Mouse (Mus musculus) CH12.LX (cell line): ENCODE measurements around the gene Gng2. TPM values are rescaled to one million over a fixed set of nuclear protein-coding genes. Genes with fewer than 3 reads are reported as not detected.
A peak's percentile ranks its signal among the peaks of the same experiment; 100 is the strongest.

Source experiments
- DNase-seq: peaks from one replicate; pipeline ENCODE4 v3.0.0-alpha.2; 2013; ENCODE audit errors: extremely low read depth
- H3K27ac ChIP-seq: 2 replicates; pipeline ENCODE4 v1.5.1; 2012; ENCODE audit warnings: low read depth, mild to moderate bottlenecking, control low read depth, moderate library complexity; ENCODE audit not compliant: insufficient read depth
- H3K27me3 ChIP-seq: replicated peaks from 2 replicates; pipeline ENCODE3; 2012; ENCODE audit warnings: inconsistent platforms
- H3K36me3 ChIP-seq, 2 experiments: replicated peaks in 1 of 2; 2 replicates each; pipeline versions ENCODE3 to v1.6.1; 2012; ENCODE audit warnings: inconsistent platforms in 1 of 2, low read length in 1 of 2, mild to moderate bottlenecking in 1 of 2, mixed read lengths in 1 of 2, moderate library complexity in 1 of 2; ENCODE audit not compliant: control insufficient read depth in 1 of 2, insufficient read depth in 1 of 2
- H3K4me1 ChIP-seq, 2 experiments: 2 replicates each; pipeline ENCODE4 v1.6.1; 2012; ENCODE audit warnings: inconsistent platforms in 1 of 2, moderate library complexity in 1 of 2; ENCODE audit not compliant: insufficient read depth in 2 of 2, control insufficient read depth in 1 of 2
- H3K4me2 ChIP-seq: 2 replicates; pipeline ENCODE4 v1.6.1; 2012; ENCODE audit warnings: low read depth, mild to moderate bottlenecking, control low read depth; ENCODE audit not compliant: poor library complexity, insufficient read depth, severe bottlenecking
- H3K4me3 ChIP-seq, 3 experiments: fragments of 150-350 bp in 1 of 3; sonication (generic) in 1 of 3; replicated peaks in 1 of 3; 2 replicates each; pipeline versions ENCODE3 to v1.5.1; 2011 to 2012; ENCODE audit warnings: low read depth in 2 of 3, low read length in 2 of 3, mild to moderate bottlenecking in 2 of 3, moderate library complexity in 2 of 3, control low read depth in 1 of 3, improper control_type of control experiment in 1 of 3, inconsistent platforms in 1 of 3, mixed read lengths in 1 of 3; ENCODE audit not compliant: poor library complexity in 1 of 3
- H3K79me2 ChIP-seq: replicated peaks from 2 replicates; pipeline ENCODE4 v1.6.1; 2012; ENCODE audit warnings: mild to moderate bottlenecking, moderate library complexity; ENCODE audit not compliant: control insufficient read depth, poor library complexity, insufficient read depth, severe bottlenecking; ENCODE audit errors: extremely low read depth
- H3K9ac ChIP-seq: 2 replicates; pipeline ENCODE4 v1.6.1; 2012; ENCODE audit warnings: low read depth, mild to moderate bottlenecking, control low read depth, moderate library complexity; ENCODE audit not compliant: insufficient read depth
- H3K9me3 ChIP-seq: replicated peaks from 2 replicates; pipeline ENCODE3; 2012; ENCODE audit warnings: low read length, inconsistent platforms, mixed read lengths
- BHLHE40 ChIP-seq: IDR thresholded peaks from 2 replicates; pipeline ENCODE4 v1.6.1; 2011; ENCODE audit warnings: mild to moderate bottlenecking, low read depth, low read length, improper control_type of control experiment
- CHD1 ChIP-seq: IDR thresholded peaks from 2 replicates; pipeline ENCODE4 v1.6.1; 2012; ENCODE audit warnings: low read depth, low read length, improper control_type of control experiment, inconsistent platforms
- CTCF ChIP-seq, 2 experiments: IDR thresholded peaks in 1 of 2; conservative IDR thresholded peaks in 1 of 2; 2 replicates each; pipeline ENCODE4 v1.5.1; 2011 to 2012; ENCODE audit warnings: low read depth in 2 of 2, low read length in 2 of 2, improper control_type of control experiment in 1 of 2, inconsistent platforms in 1 of 2, mild to moderate bottlenecking in 1 of 2, moderate library complexity in 1 of 2
- E2F4 ChIP-seq: IDR thresholded peaks from 2 replicates; pipeline ENCODE4 v1.6.1; 2011; ENCODE audit warnings: low read depth, low read length, improper control_type of control experiment; ENCODE audit not compliant: insufficient replicate concordance
- ETS1 ChIP-seq: conservative IDR thresholded peaks from 2 replicates; pipeline ENCODE4 v1.6.1; 2012; ENCODE audit warnings: low read depth, mild to moderate bottlenecking, inconsistent platforms, low read length, improper control_type of control experiment, moderate library complexity
- GABPA ChIP-seq: IDR thresholded peaks from 2 replicates; pipeline ENCODE4 v1.6.1; 2012; ENCODE audit warnings: low read depth, low read length, improper control_type of control experiment, inconsistent platforms; ENCODE audit not compliant: insufficient replicate concordance
- IRF4 ChIP-seq: IDR thresholded peaks from 2 replicates; pipeline ENCODE4 v1.6.1; 2014; ENCODE audit warnings: low read depth, mild to moderate bottlenecking, inconsistent platforms, low read length, improper control_type of control experiment
- JUND ChIP-seq: conservative IDR thresholded peaks from 2 replicates; pipeline ENCODE4 v1.6.1; 2011; ENCODE audit warnings: low read depth, low read length, improper control_type of control experiment
- MAX ChIP-seq: IDR thresholded peaks from 2 replicates; pipeline ENCODE4 v1.6.1; 2011; ENCODE audit warnings: low read length, improper control_type of control experiment
- MAZ ChIP-seq: IDR thresholded peaks from 2 replicates; pipeline ENCODE4 v1.6.1; 2012; ENCODE audit warnings: low read depth, mild to moderate bottlenecking, inconsistent platforms, low read length, improper control_type of control experiment, moderate library complexity
- MYC ChIP-seq: IDR thresholded peaks from 2 replicates; pipeline ENCODE4 v1.6.1; 2011; ENCODE audit warnings: low read depth, mild to moderate bottlenecking, improper control_type of control experiment, low read length
- NELFE ChIP-seq: IDR thresholded peaks from 2 replicates; pipeline ENCODE4 v1.6.1; 2011; ENCODE audit warnings: low read depth, low read length, improper control_type of control experiment
- POLR2A ChIP-seq: IDR thresholded peaks from 2 replicates; pipeline ENCODE4 v1.6.1; 2011; ENCODE audit warnings: low read depth, mild to moderate bottlenecking, improper control_type of control experiment, low read length
- POLR2AphosphoS2 ChIP-seq: IDR thresholded peaks from 2 replicates; pipeline ENCODE4 v1.6.1; 2011; ENCODE audit warnings: low read depth, low read length, improper control_type of control experiment
- RAD21 ChIP-seq: IDR thresholded peaks from 2 replicates; pipeline ENCODE4 v1.6.1; 2011; ENCODE audit warnings: low read depth, mild to moderate bottlenecking, low read length, improper control_type of control experiment, moderate library complexity
- SMC3 ChIP-seq: IDR thresholded peaks from 2 replicates; pipeline ENCODE4 v1.6.1; 2011; ENCODE audit warnings: low read depth, low read length, improper control_type of control experiment
- TBP ChIP-seq: conservative IDR thresholded peaks from 2 replicates; pipeline ENCODE4 v1.6.1; 2011; ENCODE audit warnings: low read depth, low read length, improper control_type of control experiment
- UBTF ChIP-seq: IDR thresholded peaks from 2 replicates; pipeline ENCODE4 v1.6.1; 2012; ENCODE audit warnings: low read depth, mild to moderate bottlenecking, inconsistent platforms, low read length, improper control_type of control experiment, moderate library complexity
- USF1 ChIP-seq: IDR thresholded peaks from 2 replicates; pipeline ENCODE4 v1.6.1; 2014; ENCODE audit warnings: low read depth, mild to moderate bottlenecking, inconsistent platforms, low read length, improper control_type of control experiment
- USF2 ChIP-seq: conservative IDR thresholded peaks from 2 replicates; pipeline ENCODE4 v1.6.1; 2011; ENCODE audit warnings: low read depth, low read length, improper control_type of control experiment
- ZC3H11A ChIP-seq: IDR thresholded peaks from 2 replicates; pipeline ENCODE4 v1.6.1; 2012; ENCODE audit warnings: low read depth, mild to moderate bottlenecking, inconsistent platforms, low read length, improper control_type of control experiment
- ZMIZ1 ChIP-seq: IDR thresholded peaks from 2 replicates; pipeline ENCODE4 v1.6.1; 2012; ENCODE audit warnings: low read depth, mild to moderate bottlenecking, inconsistent platforms, low read length, improper control_type of control experiment
- dilution Hi-C: fragments of 300-500 bp; cut with MboI; formaldehyde crosslinking; loops from 2 replicates; pipeline ENCODE4 v1.14.3; 2020; ENCODE audit warnings: low sequenced_read_pairs; ENCODE audit not compliant: extremely low pct_unique_long_range_greater_than_20kb, extremely low pct_ligation_motif_present
- in situ Hi-C: fragments of 300-500 bp; cut with MboI; formaldehyde crosslinking; loops from 3 replicates; pipeline ENCODE4 v1.14.3; 2019; ENCODE audit warnings: low sequenced_read_pairs, low pct_ligation_motif_present, low pct_unique_long_range_greater_than_20kb, mixed read lengths
- polyA plus RNA-seq: library from polyadenylated mRNA; unstranded; fragments of >175 nt; gene quantifications from 2 replicates; pipeline ENCODE4 v1.2.1, GENCODE M21; 2012; ENCODE audit warnings: low read depth; ENCODE audit not compliant: insufficient read length
- total RNA-seq, 2 experiments: library from RNA; depleted of rRNA; stranded (reverse); fragments of 300-350 nt in 1 of 2; fragments of >200 nt in 1 of 2; gene quantifications; 2 replicates each; pipeline ENCODE4 v1.2.3; 2012 to 2014

The Gng2 gene
- total and polyA plus RNA-seq, 3 experiments, result 52.1 to 67.7 (median 63.4) TPM

- TF ChIP-seq MAZ (no peak), GABPA (no peak), E2F4 (no peak), CHD1 (no peak), CTCF (conservative IDR thresholded peaks at IDR 0.05 in 1 of 2, IDR thresholded peaks at IDR 0.05 in 1 of 2; ENCODE audit: low read depth in 2 of 2, low read length in 2 of 2) (peak; percentile 44 to 96; a peak in 3 of 4 replicates), ZC3H11A (peak; percentile 64), TBP (no peak), IRF4 (peak; percentile 41; the same call in 1 of the 2 replicates), POLR2A (no peak), SMC3 (peak; percentile 94), RAD21 (peak; percentile 89), ETS1 (no peak), BHLHE40 (peak; percentile 24; the same call in 1 of the 2 replicates), USF1 (no peak)
- in situ Hi-C loops, result loop anchor here (5.0 to 25.0 kb wide), 4 partner anchors 132 to 423 kb away; partner anchors contain the start of gene Kcnk16
Measured at GRCm38 (mm10) chr14:19839600-19840332, 137.7 kb downstream of the Gng2 start.

DNA sequence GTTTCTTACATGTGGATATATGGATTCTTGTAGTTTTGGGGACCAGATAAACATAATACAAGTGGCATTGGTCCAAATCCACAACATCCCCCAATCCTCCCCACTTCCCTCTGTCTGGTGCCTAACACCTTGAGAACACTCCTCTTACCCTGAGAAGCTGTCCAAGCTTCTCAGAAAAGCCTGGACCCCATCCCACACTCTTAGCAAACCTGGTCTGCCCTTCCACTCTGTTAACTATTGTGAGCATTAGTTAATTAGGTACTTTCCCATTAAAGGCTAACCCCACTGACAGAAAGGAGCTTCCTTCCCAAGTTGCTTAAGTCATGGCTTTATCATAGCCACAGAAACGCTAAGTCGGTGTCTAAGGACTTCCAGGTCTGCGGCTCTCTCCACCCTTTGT, 141.1 kb downstream of the Gng2 start:
- in situ Hi-C loops, result loop anchor here (5.0 to 25.0 kb wide), 4 partner anchors 129 to 426 kb away; partner anchors contain the start of gene Kcnk16
- H3K27ac ChIP-seq, result no peak overlapping the region
- no peak overlapping the region for H3K4me2 ChIP-seq
- H3K79me2 ChIP-seq, result no peaks in the 10 kb centered on the region
- H3K36me3 ChIP-seq, result no peaks in the 10 kb centered on the region
- DNase-seq, result no peak
- TF ChIP-seq UBTF, result no peak
- TF ChIP-seq CTCF (conservative IDR thresholded peaks at IDR 0.05 in 1 of 2, IDR thresholded peaks at IDR 0.05 in 1 of 2; ENCODE audit: low read depth in 2 of 2, low read length in 2 of 2), result no peak
- TF ChIP-seq USF2, result no peak
- no peak for TF ChIP-seq ZMIZ1
- TF ChIP-seq NELFE, result no peak
- TF ChIP-seq MYC, result no peak
- TF ChIP-seq POLR2AphosphoS2, result no peak
- TF ChIP-seq MAX, result no peak
- no peak for TF ChIP-seq JUND
- TF ChIP-seq ZC3H11A, result no peak
- H3K9me3 ChIP-seq, result no peaks in the 10 kb centered on the region
- H3K4me3 ChIP-seq, result no peak overlapping the region
- H3K27me3 ChIP-seq, result no peaks in the 10 kb centered on the region
- dilution Hi-C loops, result no loop called here
- H3K9ac ChIP-seq, result no peak overlapping the region
- peaks cover 2 to 17% of the 10 kb centered on the region in 2 experiments; a peak in 2 of 4 replicates for H3K4me1 ChIP-seq

More at GRCm38 (mm10) chr14:19839600-19840332, 137.7 kb downstream of the Gng2 start:
- Histone ChIP-seq H3K4me3 (peak overlapping the region in 2 of 3 experiments; percentile 42 to 47), H3K27me3 (peaks cover 2% of the 10 kb centered on the region), H3K9me3 (no peaks in the 10 kb centered on the region), H3K27ac (no peak overlapping the region), H3K9ac (peak overlapping the region; percentile 41), H3K36me3 (no peaks in the 10 kb centered on the region), H3K4me2 (peak overlapping the region; percentile 52), H3K79me2 (no peaks in the 10 kb centered on the region), H3K4me1 (peaks cover 0 to 17% of the 10 kb centered on the region in 2 experiments; a peak in 2 of 4 replicates)
- dilution Hi-C loops, result no loop called here
- peak; percentile 77 for DNase-seq
